Mouse (Mus musculus): ENCODE data around the gene Fdxacb1.

The Fdxacb1 gene

GRCm38 (mm10) chr9:50808471-50808870 lies 40.4 kb downstream of the Fdxacb1 start:
- no peak for DNase-seq (ENCODE audit: low read depth)

DNA sequence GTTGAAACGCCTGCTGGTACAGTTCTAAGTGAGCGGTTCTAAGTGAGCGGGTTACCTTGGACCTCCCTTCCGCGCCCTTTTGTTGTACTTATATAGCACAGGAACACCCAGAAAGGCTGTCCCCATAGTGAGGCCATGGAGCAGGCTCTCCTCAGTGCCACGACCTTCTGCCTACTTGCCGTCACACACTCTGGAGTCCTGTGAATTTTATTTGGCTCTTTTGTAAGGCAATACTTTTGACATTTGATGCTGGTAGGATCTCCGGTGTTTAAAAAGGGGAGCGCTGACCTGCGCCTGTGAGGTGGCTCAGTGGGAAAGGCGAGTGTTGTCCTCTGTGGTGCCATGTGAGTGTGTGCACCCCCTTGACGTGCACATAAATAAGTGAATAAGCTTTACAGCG lies 41.1 kb downstream of the Fdxacb1 start:
- no peak for DNase-seq (ENCODE audit: low read depth)

DNA sequence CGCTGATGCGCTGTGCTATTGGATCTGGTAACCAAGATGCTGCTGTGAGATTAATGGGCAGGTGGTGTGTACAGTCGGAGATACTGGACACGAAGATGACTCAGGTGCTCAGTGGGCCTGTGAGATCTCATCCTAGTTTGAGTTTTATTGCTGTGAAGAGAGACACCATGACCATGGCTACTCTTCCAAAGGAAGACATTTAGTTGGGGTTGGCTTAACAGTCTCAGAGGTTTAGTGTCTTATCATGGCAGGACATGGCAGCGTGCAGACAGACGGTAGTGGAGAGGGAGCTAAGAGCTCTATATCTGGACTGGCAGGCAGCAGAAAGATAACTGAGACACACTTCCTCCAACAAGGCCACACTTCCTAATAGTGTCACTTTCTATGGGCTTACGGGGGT lies 43.2 kb downstream of the Fdxacb1 start:
- no peak for DNase-seq (ENCODE audit: low read depth)

- no peak for DNase-seq (ENCODE audit: low read depth)
Measured at GRCm38 (mm10) chr9:50811746-50812145, 43.7 kb downstream of the Fdxacb1 start.

- no peak for DNase-seq (ENCODE audit: low read depth)
Measured at GRCm38 (mm10) chr9:50813796-50814195, 45.8 kb downstream of the Fdxacb1 start.

GRCm38 (mm10) chr9:50815666-50816065 lies 47.6 kb downstream of the Fdxacb1 start:
- no peak for DNase-seq (ENCODE audit: low read depth)

GRCm38 (mm10) chr9:50816512-50816911 lies 48.5 kb downstream of the Fdxacb1 start:
- no peak for DNase-seq (ENCODE audit: low read depth)

- DNase-seq (ENCODE audit: low read depth) = no peak
Measured at GRCm38 (mm10) chr9:50818050-50818449, 50.0 kb downstream of the Fdxacb1 start.

GRCm38 (mm10) chr9:50819716-50820115 lies 51.7 kb downstream of the Fdxacb1 start:
- DNase-seq (ENCODE audit: low read depth) = no peak

DNA sequence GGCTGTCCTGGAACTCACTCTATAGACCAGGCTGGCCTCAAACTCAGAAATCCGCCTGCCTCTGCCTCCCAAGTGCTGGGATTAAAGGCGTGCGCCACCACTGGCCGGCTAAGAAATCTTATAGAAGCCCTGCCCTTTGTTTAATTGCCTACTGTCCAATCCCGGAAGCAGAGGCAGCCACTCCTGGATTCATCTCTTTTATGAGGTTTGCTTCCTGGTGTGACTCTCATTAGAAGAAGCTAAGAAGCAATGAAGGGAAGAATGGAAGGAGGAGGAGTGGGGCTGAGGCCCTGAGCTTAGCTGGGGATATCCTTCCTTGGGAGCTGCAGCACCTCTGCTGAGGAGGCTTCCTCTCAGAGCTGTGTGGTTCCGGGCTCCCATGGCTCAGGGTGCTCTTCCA lies 53.6 kb downstream of the Fdxacb1 start:
- DNase-seq (ENCODE audit: low read depth) = no peak

DNA sequence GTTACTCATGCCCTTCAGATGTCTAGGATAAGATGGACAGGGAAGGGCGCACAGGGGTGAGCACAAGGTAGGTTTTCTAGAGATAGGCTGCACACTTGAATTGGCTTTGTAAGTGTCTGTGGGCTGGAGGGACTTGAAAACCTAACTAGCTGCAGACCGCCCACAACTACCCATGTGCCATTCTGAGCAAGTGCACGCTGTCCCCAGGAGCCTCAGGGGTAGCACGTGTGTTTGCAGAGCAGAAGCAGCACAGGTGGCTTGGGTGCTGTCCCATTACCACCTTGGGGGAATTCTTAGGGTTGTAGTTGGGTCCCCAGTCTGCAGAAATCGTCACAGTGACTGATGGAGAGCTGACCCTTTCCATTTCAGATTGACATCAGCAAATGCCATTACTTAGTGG lies 54.2 kb downstream of the Fdxacb1 start:
- no peak for DNase-seq (ENCODE audit: low read depth)
